Mouse (Mus musculus) CD8-positive naive resting alpha-beta T cell, adult 2 months (primary cell): ENCODE measurements around the gene Cct6b.

Experiments used
- DNase-seq, 2 experiments: peaks; one replicate each; pipeline ENCODE4 v3.0.0; 2022; ENCODE audit warnings: low read depth in 2 of 2, low spot score in 2 of 2

Cct6b gene

GRCm38 (mm10) chr11:82763742-82764437 is at the start of gene Cct6b, which contains the start of gene Zfp830:
Cct6b (minus strand) TSS chr11:82764321.
Zfp830 (plus strand) TSS chr11:82764345.
- DNase-seq: peak; percentile 80 to 83

- DNase-seq: no peak
Measured at GRCm38 (mm10) chr11:82808485-82808884, 44.4 kb upstream of the Cct6b start.

- DNase-seq: no peak
Measured at GRCm38 (mm10) chr11:82807370-82807769, 43.2 kb upstream of the Cct6b start.

GRCm38 (mm10) chr11:82806656-82807055 is 42.5 kb upstream of the Cct6b start:
- DNase-seq: no peak

- no peak for DNase-seq
Measured at GRCm38 (mm10) chr11:82783453-82783852, 19.3 kb upstream of the Cct6b start.

- no peak for DNase-seq
Measured at GRCm38 (mm10) chr11:82782197-82782596, 18.1 kb upstream of the Cct6b start.

GRCm38 (mm10) chr11:82780983-82781903 is 17.1 kb upstream of the Cct6b start, which contains the start of gene Lig3:
Lig3 (plus strand) TSS chr11:82781108.
- peak; percentile 87 to 93 for DNase-seq

GRCm38 (mm10) chr11:82780134-82780533 is 16.0 kb upstream of the Cct6b start:
- no peak for DNase-seq

GRCm38 (mm10) chr11:82764438-82764924 is 360 bp upstream of the Cct6b start:
- no peak for DNase-seq

GRCm38 (mm10) chr11:82763261-82763660 is 860 bp downstream of the Cct6b start:
- no peak for DNase-seq

GRCm38 (mm10) chr11:82762286-82762829 is 1.8 kb downstream of the Cct6b start:
- DNase-seq: no peak

- DNase-seq: no peak
Measured at GRCm38 (mm10) chr11:82755919-82756318, 8.2 kb downstream of the Cct6b start.

GRCm38 (mm10) chr11:82752349-82753115 is 11.6 kb downstream of the Cct6b start:
- DNase-seq: no peak

- peak in 1 of 2 experiments; percentile 13 for DNase-seq
Measured at GRCm38 (mm10) chr11:82746857-82747366, 17.2 kb downstream of the Cct6b start.

GRCm38 (mm10) chr11:82746138-82746537 is 18.0 kb downstream of the Cct6b start:
- peak; percentile 50 to 68 for DNase-seq

- no peak for DNase-seq
Measured at GRCm38 (mm10) chr11:82739006-82739405, 25.1 kb downstream of the Cct6b start.

GRCm38 (mm10) chr11:82734227-82734626 is 29.9 kb downstream of the Cct6b start:
- DNase-seq: no peak

- no peak for DNase-seq
Measured at GRCm38 (mm10) chr11:82726862-82727261, 37.3 kb downstream of the Cct6b start.

- no peak for DNase-seq
Measured at GRCm38 (mm10) chr11:82719294-82719693, 44.8 kb downstream of the Cct6b start.

GRCm38 (mm10) chr11:82712681-82713080 is 51.4 kb downstream of the Cct6b start:
- no peak for DNase-seq
